Mouse (Mus musculus): ENCODE results near the gene Tfam.

DNA sequence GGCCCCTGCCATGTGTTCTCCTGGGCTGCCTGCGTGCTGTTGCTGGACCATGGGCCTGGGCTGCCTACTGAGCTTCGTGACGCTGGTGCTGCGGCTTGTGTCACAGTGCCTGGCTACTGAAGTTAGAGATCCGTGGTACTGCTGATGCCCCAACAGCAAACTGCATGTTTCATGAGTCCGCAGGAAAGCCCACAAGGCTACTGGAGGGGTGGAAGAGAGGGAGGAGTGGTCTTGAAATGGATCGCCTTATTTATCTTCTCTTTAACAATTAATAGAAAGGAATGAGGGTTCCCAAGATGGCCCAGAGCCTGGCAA lies at the start of gene Tfam:
- no peak for TF ChIP-seq CTCF (IDR thresholded peaks at IDR 0.05)
- TF ChIP-seq EP300 (IDR thresholded peaks at IDR 0.05) = no peak
